Mouse (Mus musculus): ENCODE data around the gene Lman1l. TPM values are rescaled to one million over a fixed set of nuclear protein-coding genes. Genes with fewer than 3 reads are reported as not detected.

Lman1l gene
- polyA plus RNA-seq, 1 experiment = not detected

- no peak overlapping the region for H3K4me3 ChIP-seq (ENCODE audit: low read depth, low read length)
- no peaks in the 10 kb centered on the region for H3K27me3 ChIP-seq (ENCODE audit: control insufficient read depth, insufficient read depth, low read length, poor library complexity, severe bottlenecking)
- H3K36me3 ChIP-seq (ENCODE audit: control insufficient read depth, insufficient read depth, low read length, poor library complexity, severe bottlenecking) = no peaks in the 10 kb centered on the region
- H3K9me3 ChIP-seq (replicated peaks; ENCODE audit: control insufficient read depth, insufficient read depth, low read length, poor library complexity, severe bottlenecking) = no peaks in the 10 kb centered on the region
- no peak overlapping the region for H3K27ac ChIP-seq (ENCODE audit: insufficient read depth, low read length)
- TF ChIP-seq CTCF (IDR thresholded peaks at IDR 0.05; ENCODE audit: low read depth, low read length) (no peak), EP300 (IDR thresholded peaks at IDR 0.05; ENCODE audit: insufficient read depth, low read depth, low read length) (no peak)
- H3K4me1 ChIP-seq (ENCODE audit: control insufficient read depth, insufficient read depth, low read length) = peaks cover 3% of the 10 kb centered on the region
- no peak overlapping the region for H3K9ac ChIP-seq (ENCODE audit: low read depth, poor library complexity, severe bottlenecking)
Observed at GRCm38 (mm10) chr9:57650786-57651311, 30.3 kb upstream of the Lman1l start.

DNA sequence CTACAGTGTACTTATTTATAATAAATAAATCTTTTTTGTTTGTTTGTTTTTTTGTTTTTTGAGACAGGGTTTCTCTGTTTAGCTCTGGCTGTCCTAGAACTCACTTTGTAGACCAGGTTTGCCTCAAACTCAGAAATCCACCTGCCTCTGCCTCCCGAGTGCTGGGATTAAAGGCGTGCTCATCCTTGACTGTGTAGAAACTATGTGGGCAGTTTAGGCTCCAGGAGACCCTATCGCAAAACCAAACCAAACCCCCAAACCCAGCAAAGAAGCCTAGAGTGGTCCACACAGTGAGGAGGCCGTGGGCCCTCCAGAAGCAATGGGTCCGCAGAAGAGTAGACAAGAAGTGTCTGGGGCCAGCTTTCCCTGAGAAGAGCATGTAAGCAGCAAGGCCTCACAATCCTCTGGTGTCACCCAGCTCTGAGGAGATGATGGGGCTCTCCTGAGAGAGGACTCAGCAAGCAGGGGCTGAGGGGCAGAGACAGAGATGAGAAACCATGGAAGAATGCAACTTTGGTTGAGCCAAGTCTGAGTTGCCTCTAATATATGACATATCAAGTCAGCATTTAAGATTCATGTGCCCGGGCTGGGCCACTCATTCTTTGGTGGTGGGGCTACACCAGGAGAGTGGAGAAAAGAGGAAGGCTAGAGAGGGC, 29.7 kb upstream of the Lman1l start:
- no peak for TF ChIP-seq CTCF (IDR thresholded peaks at IDR 0.05; ENCODE audit: low read depth, low read length)
- no peak for TF ChIP-seq POLR2A (IDR thresholded peaks at IDR 0.05; ENCODE audit: insufficient read depth, low read length)
- no peak for TF ChIP-seq EP300 (IDR thresholded peaks at IDR 0.05; ENCODE audit: insufficient read depth, low read depth, low read length)
- no peak overlapping the region for H3K9ac ChIP-seq (ENCODE audit: low read depth, poor library complexity, severe bottlenecking)
- H3K27me3 ChIP-seq (ENCODE audit: control insufficient read depth, insufficient read depth, low read length, poor library complexity, severe bottlenecking) = no peaks in the 10 kb centered on the region
- H3K9me3 ChIP-seq (replicated peaks; ENCODE audit: control insufficient read depth, insufficient read depth, low read length, poor library complexity, severe bottlenecking) = no peaks in the 10 kb centered on the region
- H3K36me3 ChIP-seq (ENCODE audit: control insufficient read depth, insufficient read depth, low read length, poor library complexity, severe bottlenecking) = no peaks in the 10 kb centered on the region
- no peak overlapping the region for H3K27ac ChIP-seq (ENCODE audit: insufficient read depth, low read length)
- peaks cover 3% of the 10 kb centered on the region for H3K4me1 ChIP-seq (ENCODE audit: control insufficient read depth, insufficient read depth, low read length)
- no peak overlapping the region for H3K4me3 ChIP-seq (ENCODE audit: low read depth, low read length)

GRCm38 (mm10) chr9:57647286-57648108, 26.9 kb upstream of the Lman1l start:
- Histone ChIP-seq H3K9ac (ENCODE audit: low read depth, poor library complexity, severe bottlenecking) (no peak overlapping the region), H3K27me3 (ENCODE audit: control insufficient read depth, insufficient read depth, low read length, poor library complexity, severe bottlenecking) (no peaks in the 10 kb centered on the region), H3K4me1 (ENCODE audit: control insufficient read depth, insufficient read depth, low read length) (peaks cover 7% of the 10 kb centered on the region), H3K4me3 (ENCODE audit: low read depth, low read length) (no peak overlapping the region), H3K36me3 (ENCODE audit: control insufficient read depth, insufficient read depth, low read length, poor library complexity, severe bottlenecking) (no peaks in the 10 kb centered on the region), H3K9me3 (replicated peaks; ENCODE audit: control insufficient read depth, insufficient read depth, low read length, poor library complexity, severe bottlenecking) (no peaks in the 10 kb centered on the region), H3K27ac (ENCODE audit: insufficient read depth, low read length) (no peak overlapping the region)
- TF ChIP-seq CTCF (IDR thresholded peaks at IDR 0.05; ENCODE audit: low read depth, low read length) (no peak), EP300 (IDR thresholded peaks at IDR 0.05; ENCODE audit: insufficient read depth, low read depth, low read length) (no peak), POLR2A (IDR thresholded peaks at IDR 0.05; ENCODE audit: insufficient read depth, low read length) (no peak)

GRCm38 (mm10) chr9:57646551-57647103, 26.1 kb upstream of the Lman1l start:
- H3K9ac ChIP-seq (ENCODE audit: low read depth, poor library complexity, severe bottlenecking) = no peak overlapping the region
- H3K36me3 ChIP-seq (ENCODE audit: control insufficient read depth, insufficient read depth, low read length, poor library complexity, severe bottlenecking) = no peaks in the 10 kb centered on the region
- peaks cover 10% of the 10 kb centered on the region for H3K4me1 ChIP-seq (ENCODE audit: control insufficient read depth, insufficient read depth, low read length)
- no peak overlapping the region for H3K27ac ChIP-seq (ENCODE audit: insufficient read depth, low read length)
- TF ChIP-seq CTCF (IDR thresholded peaks at IDR 0.05; ENCODE audit: low read depth, low read length) = no peak
- no peaks in the 10 kb centered on the region for H3K9me3 ChIP-seq (replicated peaks; ENCODE audit: control insufficient read depth, insufficient read depth, low read length, poor library complexity, severe bottlenecking)
- H3K4me3 ChIP-seq (ENCODE audit: low read depth, low read length) = no peak overlapping the region
- H3K27me3 ChIP-seq (ENCODE audit: control insufficient read depth, insufficient read depth, low read length, poor library complexity, severe bottlenecking) = no peaks in the 10 kb centered on the region

- peak; percentile 30 for TF ChIP-seq POLR2A (IDR thresholded peaks at IDR 0.05; ENCODE audit: insufficient read depth, low read length)
- TF ChIP-seq CTCF (IDR thresholded peaks at IDR 0.05; ENCODE audit: low read depth, low read length) = peak; percentile 79
- TF ChIP-seq EP300 (IDR thresholded peaks at IDR 0.05; ENCODE audit: insufficient read depth, low read depth, low read length) = peak; percentile 56; the same call in 1 of the 2 replicates
- H3K4me3 ChIP-seq (ENCODE audit: low read depth, low read length) = peak overlapping the region; percentile 89
Observed at GRCm38 (mm10) chr9:57644944-57645893, 24.6 kb upstream of the Lman1l start.

More at GRCm38 (mm10) chr9:57644944-57645893, 24.6 kb upstream of the Lman1l start:
- no peaks in the 10 kb centered on the region for H3K27me3 ChIP-seq (ENCODE audit: control insufficient read depth, insufficient read depth, low read length, poor library complexity, severe bottlenecking)
- no peaks in the 10 kb centered on the region for H3K9me3 ChIP-seq (replicated peaks; ENCODE audit: control insufficient read depth, insufficient read depth, low read length, poor library complexity, severe bottlenecking)
- peak overlapping the region; percentile 97 for H3K9ac ChIP-seq (ENCODE audit: low read depth, poor library complexity, severe bottlenecking)
- H3K27ac ChIP-seq (ENCODE audit: insufficient read depth, low read length) = no peak overlapping the region
- H3K4me1 ChIP-seq (ENCODE audit: control insufficient read depth, insufficient read depth, low read length) = peaks cover 10% of the 10 kb centered on the region
- no peaks in the 10 kb centered on the region for H3K36me3 ChIP-seq (ENCODE audit: control insufficient read depth, insufficient read depth, low read length, poor library complexity, severe bottlenecking)
